Mouse (Mus musculus) intestine, embryonic 16.5 days (tissue): ENCODE measurements around the gene Pcgf1. TPM values are rescaled to one million over a fixed set of nuclear protein-coding genes. Genes with fewer than 3 reads are reported as not detected.

Source experiments
- ATAC-seq: fragments of 200-750 bp; cut with Nextera tagmentation; 2 replicates; pipeline ENCODE4 v1.8.0; 2017; ENCODE audit warnings: moderate TSS enrichment, moderate library complexity
- H3K27ac ChIP-seq: fragments of 300-500 bp; sonication (generic); 2 replicates; pipeline ENCODE4 v1.5.1; 2014; ENCODE audit warnings: mild to moderate bottlenecking, low read length
- H3K27me3 ChIP-seq: fragments of 300-500 bp; sonication (generic); replicated peaks from 2 replicates; pipeline ENCODE4 v1.6.1; 2014; ENCODE audit warnings: low read length, control low read depth, mixed read lengths; ENCODE audit not compliant: control insufficient read depth, insufficient read depth
- H3K36me3 ChIP-seq: fragments of 300-500 bp; sonication (generic); 2 replicates; pipeline ENCODE4 v1.6.1; 2014; ENCODE audit warnings: low read length, control low read depth; ENCODE audit not compliant: control insufficient read depth, insufficient read depth
- H3K4me1 ChIP-seq: fragments of 300-500 bp; sonication (generic); 2 replicates; pipeline ENCODE4 v1.6.1; 2014; ENCODE audit warnings: low read length, control low read depth, mixed read lengths; ENCODE audit not compliant: control insufficient read depth, insufficient read depth
- H3K4me2 ChIP-seq: fragments of 300-500 bp; sonication (generic); 2 replicates; pipeline ENCODE4 v1.6.1; 2014; ENCODE audit warnings: low read depth, low read length, control low read depth
- H3K4me3 ChIP-seq: fragments of 300-500 bp; sonication (generic); 2 replicates; pipeline ENCODE4 v1.5.1; 2014; ENCODE audit warnings: mild to moderate bottlenecking, low read length
- H3K9ac ChIP-seq: fragments of 300-500 bp; sonication (generic); 2 replicates; pipeline ENCODE4 v1.6.1; 2014; ENCODE audit warnings: low read depth, low read length
- H3K9me3 ChIP-seq: fragments of 300-500 bp; sonication (generic); 2 replicates; pipeline ENCODE4 v1.6.1; 2016; ENCODE audit warnings: low read length, control low read depth; ENCODE audit not compliant: control insufficient read depth
- WGBS: fragments of 180-500 bp; shearing (Covaris S2); extraction: QIAGEN DNeasy Blood & Tissue Kit; methylation state at CpG from one replicate; pipeline ENCODE4 v1.1.7; 2014; 5-methylcytosine and 5-hydroxymethylcytosine counted together
- polyA plus RNA-seq: library from polyadenylated mRNA; unstranded; fragments of >200 nt; fragmentation: Nextera tagmentation; extraction: Ambion mirVana; gene quantifications from 2 replicates; pipeline ENCODE4 v1.2.1, GENCODE M21; 2015

Pcgf1 gene
- polyA plus RNA-seq, 1 experiment from 2014 or later = 29.7 TPM

DNA sequence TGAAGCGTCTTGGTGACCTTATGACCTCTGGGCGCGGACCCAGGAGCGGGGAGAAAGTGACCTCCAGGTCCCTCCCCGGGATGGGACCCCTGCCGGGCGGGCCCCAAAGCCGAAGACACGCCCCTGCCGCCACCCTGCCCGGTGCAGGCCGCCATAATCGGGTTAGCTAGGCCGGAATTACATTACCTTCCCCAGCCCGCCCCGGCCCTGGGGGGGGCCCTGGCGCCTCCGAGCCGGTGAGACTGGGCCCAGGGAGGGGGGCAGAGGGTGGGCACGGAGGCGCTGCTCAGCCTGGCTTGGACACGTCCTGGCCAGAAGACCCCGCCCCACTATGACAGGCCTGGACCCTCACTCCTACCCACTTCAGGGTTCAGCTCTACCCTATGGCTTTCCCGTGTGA, 6.4 kb upstream of the Pcgf1 start:
- no peaks in the 10 kb centered on the region for H3K9me3 ChIP-seq
- peaks cover 14% of the 10 kb centered on the region for H3K4me1 ChIP-seq
- 1% methylated on average over 23 of the region's 24 CpGs for whole genome bisulfite sequencing
- H3K9ac ChIP-seq = no peak overlapping the region
- no peaks in the 10 kb centered on the region for H3K36me3 ChIP-seq
- H3K4me3 ChIP-seq = peak overlapping the region; percentile 41
- peak; percentile 52 for ATAC-seq
- 0 out of 2 replicates have a peak overlapping the region, but pooled peaks have one; percentile 22 for H3K4me2 ChIP-seq
- H3K27me3 ChIP-seq = peaks cover 89% of the 10 kb centered on the region
- H3K27ac ChIP-seq = peak overlapping the region; percentile 14; the same call in 1 of the 2 replicates

DNA sequence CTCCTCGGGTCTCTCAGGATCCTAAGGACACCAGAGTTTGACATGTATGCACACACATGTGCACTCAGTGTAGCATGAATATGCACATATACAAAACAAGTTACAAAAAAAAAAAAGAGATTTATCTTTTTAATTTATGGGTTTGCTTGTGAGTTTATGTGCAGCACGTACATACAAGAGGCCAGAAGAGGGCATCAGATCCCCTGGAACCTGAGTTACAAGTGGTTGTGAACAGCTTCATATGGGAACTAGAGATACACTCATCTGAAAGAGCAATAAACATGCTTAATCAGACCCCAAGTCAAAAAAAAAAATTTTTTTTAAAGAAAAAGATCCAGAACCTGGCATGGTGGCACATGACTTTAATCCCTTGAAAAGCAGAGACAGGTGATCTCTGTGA, 2.7 kb upstream of the Pcgf1 start:
- H3K36me3 ChIP-seq = no peaks in the 10 kb centered on the region
- H3K27ac ChIP-seq = no peak overlapping the region
- no peak overlapping the region for H3K4me3 ChIP-seq
- peaks cover 54% of the 10 kb centered on the region for H3K27me3 ChIP-seq
- H3K9me3 ChIP-seq = no peaks in the 10 kb centered on the region
- peaks cover 19% of the 10 kb centered on the region for H3K4me1 ChIP-seq
- H3K4me2 ChIP-seq = no peak overlapping the region
- no peak for ATAC-seq
- 13% methylated on average over 2 of the region's 2 CpGs for WGBS
- no peak overlapping the region for H3K9ac ChIP-seq

DNA sequence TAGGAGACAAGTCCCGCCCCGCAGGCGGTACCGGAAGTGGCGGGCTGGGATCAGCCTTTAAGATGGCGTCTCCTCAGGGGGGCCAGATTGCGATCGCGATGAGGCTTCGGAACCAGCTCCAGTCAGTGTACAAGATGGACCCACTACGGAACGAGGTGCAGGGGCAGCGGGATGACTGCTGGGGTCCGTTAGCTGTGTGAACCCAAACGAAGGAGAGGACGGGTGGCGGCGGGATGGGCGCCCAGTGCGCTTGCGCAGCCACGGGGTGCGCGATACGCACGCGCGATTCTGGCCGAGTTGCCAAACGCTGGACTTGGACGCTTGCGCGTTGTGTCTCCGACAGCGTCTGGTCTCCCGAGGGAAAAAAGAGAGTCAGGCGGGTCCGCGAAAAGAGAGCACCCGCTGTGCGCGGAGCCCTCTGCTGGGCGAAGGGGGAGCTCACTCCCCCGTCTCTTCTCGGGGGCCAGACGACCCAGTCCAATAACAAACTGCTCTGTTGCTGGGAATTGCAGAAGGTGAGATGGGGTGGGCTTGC, 722 bp downstream of the Pcgf1 start:
- peak overlapping the region; percentile 78 for H3K27ac ChIP-seq
- H3K9me3 ChIP-seq = no peaks in the 10 kb centered on the region
- ATAC-seq = peak; percentile 95
- peaks cover 30% of the 10 kb centered on the region for H3K27me3 ChIP-seq
- peak overlapping the region; percentile 88 for H3K9ac ChIP-seq
- H3K4me3 ChIP-seq = peak overlapping the region; percentile 85
- whole genome bisulfite sequencing = under 1% methylated on average over 46 of the region's 46 CpGs
- peaks cover 8% of the 10 kb centered on the region; the same call in 1 of the 2 replicates for H3K4me1 ChIP-seq
- peaks cover 4% of the 10 kb centered on the region for H3K36me3 ChIP-seq
- peak overlapping the region; percentile 85 for H3K4me2 ChIP-seq

DNA sequence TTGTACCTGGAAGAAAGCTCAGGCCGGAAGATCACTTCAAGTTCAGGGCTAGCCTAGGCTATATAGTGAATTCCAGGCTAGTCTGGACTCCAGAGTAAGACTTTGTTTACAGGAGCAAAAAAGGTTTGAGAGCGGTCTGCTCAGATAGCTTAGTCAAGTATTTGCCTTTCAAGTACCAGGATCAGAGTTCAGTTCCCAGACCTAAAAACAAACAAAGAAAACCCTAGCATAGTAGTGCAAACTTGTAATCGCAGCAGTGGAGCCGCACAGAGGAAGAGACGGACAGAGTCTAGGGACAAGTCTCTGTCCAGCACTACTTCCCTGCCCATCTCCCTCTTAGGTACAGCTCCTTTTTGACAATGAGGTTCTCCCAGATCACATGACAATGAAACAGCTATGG, 2.5 kb downstream of the Pcgf1 start:
- no peak overlapping the region for H3K4me2 ChIP-seq
- ATAC-seq = no peak
- H3K9ac ChIP-seq = no peak overlapping the region
- H3K27me3 ChIP-seq = peaks cover 33% of the 10 kb centered on the region
- no peak overlapping the region for H3K27ac ChIP-seq
- WGBS = 89% methylated on average over 5 of the region's 5 CpGs
- no peaks in the 10 kb centered on the region for H3K9me3 ChIP-seq
- peaks cover 4% of the 10 kb centered on the region for H3K36me3 ChIP-seq
- H3K4me3 ChIP-seq = no peak overlapping the region
- peaks cover 8% of the 10 kb centered on the region; the same call in 1 of the 2 replicates for H3K4me1 ChIP-seq

DNA sequence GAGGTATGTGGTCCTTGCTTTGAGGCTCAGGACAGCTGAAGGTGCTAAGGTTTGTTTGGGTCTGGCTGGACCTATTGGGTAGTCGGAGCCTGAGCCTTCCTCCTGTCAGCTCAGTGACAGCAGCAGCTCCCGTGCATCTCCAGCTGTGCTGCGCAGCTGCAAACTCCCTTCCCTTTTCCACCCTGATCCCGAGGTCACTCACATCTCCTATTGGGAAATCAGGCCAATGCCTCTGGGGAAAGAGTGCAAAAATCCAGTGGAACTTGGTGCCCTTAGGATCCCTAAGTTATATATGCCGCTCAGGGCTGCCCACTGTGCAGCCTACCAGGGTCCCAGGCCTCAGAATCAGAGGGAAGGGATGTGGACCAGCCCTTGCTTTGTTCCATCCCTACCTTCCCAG, 5.8 kb downstream of the Pcgf1 start:
- peaks cover 25% of the 10 kb centered on the region for H3K4me1 ChIP-seq
- no peak overlapping the region for H3K9ac ChIP-seq
- H3K36me3 ChIP-seq = peaks cover 4% of the 10 kb centered on the region
- H3K4me2 ChIP-seq = no peak overlapping the region
- ATAC-seq = no peak
- H3K27me3 ChIP-seq = peaks cover 58% of the 10 kb centered on the region
- 35% methylated on average over 5 of the region's 5 CpGs for whole genome bisulfite sequencing
- no peak overlapping the region for H3K27ac ChIP-seq
- H3K4me3 ChIP-seq = no peak overlapping the region
- H3K9me3 ChIP-seq = no peaks in the 10 kb centered on the region

DNA sequence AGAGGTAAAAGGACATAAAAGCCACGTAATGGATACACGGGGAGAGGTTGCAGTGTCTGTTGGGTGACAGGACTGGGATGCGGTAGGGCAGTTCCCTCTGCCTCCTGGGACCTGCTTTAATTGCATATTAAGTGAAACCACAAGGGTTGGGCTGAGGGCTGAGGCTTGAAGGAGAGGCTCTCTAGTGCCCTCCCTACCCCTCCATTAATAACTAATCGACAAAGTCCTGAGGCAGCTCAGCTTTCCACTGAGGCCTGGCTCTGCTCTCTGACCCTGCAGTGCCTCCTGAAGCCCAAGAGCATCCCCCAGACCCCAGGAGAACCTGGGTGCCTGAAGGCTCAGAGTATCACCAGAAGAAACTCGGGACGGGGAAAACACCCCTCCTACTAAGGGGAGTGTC, 6.8 kb downstream of the Pcgf1 start:
- no peak for ATAC-seq
- H3K4me3 ChIP-seq = no peak overlapping the region
- peaks cover 17% of the 10 kb centered on the region for H3K4me1 ChIP-seq
- no peak overlapping the region for H3K4me2 ChIP-seq
- peaks cover 65% of the 10 kb centered on the region for H3K27me3 ChIP-seq
- H3K36me3 ChIP-seq = peaks cover 4% of the 10 kb centered on the region
- 15% methylated on average over 6 of the region's 6 CpGs for WGBS
- H3K9me3 ChIP-seq = no peaks in the 10 kb centered on the region
- H3K27ac ChIP-seq = no peak overlapping the region
- H3K9ac ChIP-seq = no peak overlapping the region

DNA sequence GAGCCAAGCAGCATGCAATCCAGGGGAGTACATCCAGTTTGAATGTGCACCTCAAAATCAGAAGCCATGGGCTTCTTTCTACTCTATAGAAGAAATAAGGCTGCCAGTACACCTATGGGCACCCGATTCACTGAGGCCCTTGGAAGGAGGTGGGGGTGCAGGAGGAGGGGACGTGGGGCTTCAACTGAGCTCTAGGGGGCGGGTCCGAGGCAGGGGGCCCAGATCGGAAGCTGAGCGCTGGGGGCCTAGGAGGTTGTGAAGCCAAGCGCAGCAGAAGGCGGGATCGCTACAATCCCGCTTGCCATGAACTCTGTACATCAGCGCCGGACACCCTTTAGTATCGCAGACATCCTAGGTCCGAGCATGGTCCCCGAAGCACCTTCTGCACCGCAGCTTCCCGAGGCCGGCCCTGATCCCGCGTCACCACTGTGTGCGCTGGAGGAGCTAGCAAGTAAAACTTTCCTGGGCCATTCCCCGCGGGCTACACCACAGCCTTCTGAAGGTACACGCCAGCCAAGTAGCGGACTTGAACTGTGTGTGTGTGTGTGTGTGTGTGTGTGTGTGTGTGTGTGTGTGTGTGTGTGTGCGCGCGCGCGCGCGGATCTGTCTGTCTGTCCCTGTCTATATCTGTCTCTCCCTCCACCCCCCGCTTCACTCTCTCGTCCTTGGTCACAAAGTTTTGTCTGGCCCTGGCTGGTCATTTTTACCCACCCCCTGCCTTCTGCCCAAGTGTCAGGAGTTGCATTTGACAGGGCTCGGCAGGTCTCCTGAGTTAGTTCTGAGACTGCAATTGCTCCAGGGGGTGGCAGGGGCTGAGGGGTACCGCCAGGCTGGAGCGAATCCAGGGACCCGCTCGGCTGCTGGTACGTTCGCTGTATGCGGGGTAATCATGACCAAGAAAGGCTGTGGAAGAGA, 8.7 kb downstream of the Pcgf1 start, which contains the start of gene Lbx2:
Gene Lbx2 (plus strand): TSS at position 247 of the 915 bp plus-strand sequence.
- WGBS = 4% methylated on average over 42 of the region's 42 CpGs
- Histone ChIP-seq H3K9ac (0 out of 2 replicates have a peak within 1 kb of the TSS, but pooled peaks have one; percentile 23), H3K36me3 (peaks cover 4% of the 10 kb centered on the region), H3K4me2 (peak within 1 kb of the TSS; percentile 33), H3K4me1 (peaks cover 16% of the 10 kb centered on the region), H3K9me3 (no peaks in the 10 kb centered on the region), H3K27ac (no peak within 1 kb of the TSS), H3K27me3 (peaks cover 70% of the 10 kb centered on the region), H3K4me3 (peak within 1 kb of the TSS; percentile 32)
- no peak for ATAC-seq

DNA sequence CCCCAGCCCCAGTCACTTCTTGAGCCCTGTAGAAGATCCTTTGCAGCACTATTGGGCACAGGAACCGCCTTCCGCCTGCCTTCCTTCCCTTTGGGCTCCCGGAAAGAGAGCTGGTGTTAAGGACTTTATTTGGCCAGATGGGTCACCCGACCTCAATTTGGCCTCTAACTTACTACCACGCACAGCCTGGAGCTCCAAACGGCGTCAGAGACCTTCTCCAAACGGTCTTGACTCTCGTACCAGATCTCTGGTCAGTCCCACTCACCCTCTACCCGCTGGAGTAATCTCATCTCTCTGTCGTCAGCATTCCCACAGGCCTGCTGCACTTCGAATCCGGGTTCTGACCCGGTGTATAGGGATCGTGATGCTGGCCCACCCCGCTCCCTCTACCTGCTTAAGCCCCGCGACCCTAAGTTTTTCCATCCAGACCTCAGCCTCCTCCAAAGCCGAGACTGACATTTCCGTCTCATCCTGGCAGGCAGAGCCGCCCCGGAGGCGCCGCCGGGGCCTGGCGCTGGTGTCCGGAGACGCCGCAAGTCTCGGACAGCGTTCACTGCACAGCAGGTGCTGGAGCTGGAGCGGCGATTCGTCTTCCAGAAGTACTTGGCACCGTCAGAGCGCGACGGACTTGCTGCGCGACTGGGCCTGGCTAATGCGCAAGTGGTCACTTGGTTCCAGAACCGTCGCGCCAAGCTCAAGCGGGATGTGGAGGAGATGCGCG, 9.7 kb downstream of the Pcgf1 start:
- no peak overlapping the region for H3K27ac ChIP-seq
- peak overlapping the region; percentile 33 for H3K4me2 ChIP-seq
- no peak overlapping the region for H3K9ac ChIP-seq
- no peak for ATAC-seq
- no peaks in the 10 kb centered on the region for H3K9me3 ChIP-seq
- peaks cover 16% of the 10 kb centered on the region for H3K4me1 ChIP-seq
- 3% methylated on average over 47 of the region's 47 CpGs for WGBS
- H3K4me3 ChIP-seq = peak overlapping the region; percentile 32
- peaks cover 69% of the 10 kb centered on the region for H3K27me3 ChIP-seq
- H3K36me3 ChIP-seq = no peaks in the 10 kb centered on the region

DNA sequence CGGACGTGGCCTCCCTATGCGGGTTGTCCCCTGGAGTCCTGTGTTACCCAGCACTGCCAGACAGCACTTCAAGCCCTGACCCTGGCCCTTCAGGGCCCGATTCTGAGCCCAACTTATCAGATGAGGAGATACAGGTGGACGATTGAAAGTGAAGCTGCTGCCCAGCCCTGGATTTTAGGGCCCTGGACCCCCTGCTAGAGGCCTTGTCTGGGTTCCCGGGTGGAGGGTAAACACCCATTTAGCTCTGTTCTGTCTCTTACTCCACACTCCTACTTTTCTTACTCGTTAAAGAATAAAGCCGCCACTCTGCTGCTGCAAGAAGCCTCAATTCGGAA, 10.2 kb downstream of the Pcgf1 start:
- WGBS = 14% methylated on average over 9 of the region's 9 CpGs
- H3K4me1 ChIP-seq = peaks cover 16% of the 10 kb centered on the region
- ATAC-seq = no peak
- H3K36me3 ChIP-seq = no peaks in the 10 kb centered on the region
- peaks cover 65% of the 10 kb centered on the region for H3K27me3 ChIP-seq
- peak overlapping the region; percentile 33; the same call in 1 of the 2 replicates for H3K4me2 ChIP-seq
- H3K9me3 ChIP-seq = no peaks in the 10 kb centered on the region
- H3K4me3 ChIP-seq = 0 out of 2 replicates have a peak overlapping the region, but pooled peaks have one; percentile 32
- H3K27ac ChIP-seq = no peak overlapping the region
- no peak overlapping the region for H3K9ac ChIP-seq
